Mouse (Mus musculus): ENCODE measurements at regions not wholly inside any gene's neighbourhood (a gene's known extent, or its start where the extent isn't known, plus 50 kb on each side); places are given as distances from the start of the nearest gene placed in this dataset.

DNA sequence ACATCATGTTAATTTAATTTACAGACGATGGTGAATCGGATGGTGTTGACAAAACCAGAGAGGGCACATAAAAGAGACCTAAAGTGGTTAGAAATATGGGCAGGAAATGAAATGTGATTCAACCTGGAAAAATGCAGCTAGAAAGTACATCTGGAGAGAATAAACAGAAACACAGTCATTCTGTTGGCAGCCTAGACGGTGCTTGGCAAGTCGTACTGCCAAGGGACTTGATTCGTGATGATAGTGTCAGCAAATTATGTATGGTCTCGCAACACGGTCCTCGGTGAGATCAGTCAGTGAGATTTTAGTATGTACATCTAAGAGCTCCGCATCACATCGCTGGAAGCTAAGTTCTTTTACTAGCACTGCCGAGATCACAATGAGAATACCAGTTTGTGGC is 338.3 kb upstream of the Pmfbp1 start:
- DNase-seq, result peak; percentile 92

DNA sequence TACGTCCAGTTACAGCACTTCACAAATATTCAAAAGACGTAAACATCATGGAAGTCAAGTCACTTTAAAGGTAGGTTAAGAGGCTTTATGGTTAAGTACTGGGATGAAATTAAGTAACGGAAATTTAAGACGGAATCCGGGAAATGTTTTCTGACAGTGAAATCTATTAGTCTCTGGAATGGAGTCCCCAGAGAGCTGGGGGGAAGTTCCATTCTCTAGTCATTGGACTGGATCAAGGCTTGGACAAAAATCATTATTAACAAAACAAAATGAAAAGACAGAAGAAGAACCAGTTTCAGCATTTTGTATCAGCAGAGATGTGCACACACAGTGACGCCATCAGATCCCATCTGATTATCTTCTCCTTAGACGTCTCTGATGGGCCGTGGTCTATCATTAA is 337.8 kb upstream of the Pmfbp1 start:
- no peak for DNase-seq

DNA sequence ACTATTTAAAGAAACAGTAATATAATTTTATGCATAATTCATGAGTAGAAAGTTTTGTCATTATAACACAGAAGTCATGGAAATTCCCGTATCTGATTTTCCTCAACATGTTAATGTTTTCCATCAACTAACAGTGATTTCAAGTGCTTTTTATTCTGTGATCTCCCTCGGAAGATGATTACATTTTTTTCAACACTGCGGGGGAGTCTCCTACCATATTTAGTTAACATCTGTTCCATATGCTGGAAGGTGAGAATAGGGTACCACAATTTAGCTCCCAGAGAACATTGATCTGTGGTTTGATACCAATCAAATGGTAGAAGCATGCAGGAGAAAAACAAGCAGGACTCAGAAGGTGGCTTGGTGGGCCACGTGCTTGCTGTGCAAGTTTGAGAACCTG is 321.1 kb upstream of the Pmfbp1 start:
- no peak for DNase-seq

DNA sequence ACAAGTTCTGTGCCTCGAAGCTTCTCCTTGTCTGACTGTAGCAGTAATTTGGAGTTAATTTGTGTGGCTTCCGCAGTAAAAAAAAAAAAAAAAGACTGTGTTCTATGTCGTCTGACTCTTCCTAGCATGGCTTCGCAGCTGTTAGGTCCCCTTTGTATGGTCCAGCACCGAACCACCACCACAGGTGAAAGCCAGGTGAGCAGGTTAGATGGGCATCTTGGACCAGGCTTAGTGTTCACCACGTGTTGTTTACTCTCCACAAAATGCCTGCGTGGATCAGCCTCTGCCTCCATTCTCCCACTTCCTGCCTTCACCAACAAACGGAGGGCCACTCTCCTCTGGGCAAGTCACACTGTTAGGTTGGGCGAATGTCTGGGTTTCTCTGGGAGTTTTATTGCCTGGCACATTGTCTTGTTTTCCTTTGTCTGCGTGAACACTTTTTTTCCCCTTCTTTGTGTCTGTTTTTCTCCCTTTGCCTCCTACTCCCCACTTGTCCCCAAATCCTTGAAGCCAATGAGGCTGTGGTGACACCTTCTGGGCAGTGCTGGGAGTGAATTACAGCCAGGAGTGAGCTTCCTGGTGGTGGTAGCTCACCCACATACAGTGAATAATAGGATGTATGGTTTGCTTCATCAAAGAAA is 308.1 kb upstream of the Pmfbp1 start:
- peak; percentile 90 for DNase-seq

DNA sequence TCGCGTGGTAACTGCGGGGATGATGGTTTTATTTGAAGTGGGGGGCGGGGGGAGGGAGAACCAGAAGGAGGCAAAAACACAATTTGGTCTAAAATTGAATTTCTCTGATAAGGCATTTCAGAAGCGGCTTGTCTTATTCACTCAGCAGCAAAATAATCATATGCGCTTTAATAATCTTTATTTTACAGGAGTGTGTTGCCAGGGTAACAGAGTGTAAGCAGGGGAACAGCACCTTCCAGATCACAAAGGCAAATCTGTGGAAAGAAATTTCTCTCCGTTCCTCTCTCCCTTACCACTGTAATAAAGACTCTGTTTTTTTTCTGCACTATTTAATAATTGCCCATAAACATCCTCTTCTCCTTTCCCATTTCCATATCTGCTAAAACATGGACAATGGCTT is 306.2 kb upstream of the Pmfbp1 start:
- no peak for DNase-seq

DNA sequence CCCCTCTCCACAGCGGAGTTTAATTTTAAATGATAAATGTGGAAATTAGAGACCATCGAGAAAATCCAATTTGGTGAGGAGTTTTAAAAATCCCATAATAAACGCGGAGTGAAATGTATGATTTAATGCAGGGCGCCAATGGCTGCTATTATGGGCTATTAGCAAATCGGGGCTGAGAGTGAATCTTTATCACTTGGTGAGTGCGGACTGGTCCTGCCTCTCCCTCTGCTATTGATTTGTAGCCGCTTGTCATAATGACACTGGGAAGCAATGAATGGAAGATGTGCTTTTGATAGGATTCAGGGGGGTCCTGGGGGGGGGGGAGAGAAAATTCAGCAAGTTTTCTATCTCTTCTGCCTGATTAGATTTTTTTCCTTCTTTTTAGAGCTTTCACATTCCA is 279.6 kb upstream of the Pmfbp1 start:
- DNase-seq, result no peak

DNA sequence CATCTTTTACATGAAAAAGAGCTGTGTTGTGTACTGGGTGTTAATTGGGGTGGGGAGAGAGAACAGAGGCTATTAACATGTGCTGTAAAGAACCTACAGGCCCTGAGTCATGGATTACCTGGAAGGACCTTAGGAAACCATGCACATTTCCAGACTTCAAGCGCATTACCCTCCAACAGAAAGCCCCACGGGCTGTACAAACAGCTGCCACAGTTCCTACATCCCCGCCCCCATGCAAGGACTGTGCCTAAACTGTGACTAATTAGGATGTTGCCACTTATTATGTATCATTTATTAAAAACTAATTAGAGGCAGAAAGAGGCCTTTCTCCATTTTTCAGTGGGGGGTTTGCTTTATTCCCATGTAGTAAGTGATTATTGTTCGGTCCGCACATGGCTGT is 277.5 kb upstream of the Pmfbp1 start:
- peak; percentile 22 for DNase-seq

DNA sequence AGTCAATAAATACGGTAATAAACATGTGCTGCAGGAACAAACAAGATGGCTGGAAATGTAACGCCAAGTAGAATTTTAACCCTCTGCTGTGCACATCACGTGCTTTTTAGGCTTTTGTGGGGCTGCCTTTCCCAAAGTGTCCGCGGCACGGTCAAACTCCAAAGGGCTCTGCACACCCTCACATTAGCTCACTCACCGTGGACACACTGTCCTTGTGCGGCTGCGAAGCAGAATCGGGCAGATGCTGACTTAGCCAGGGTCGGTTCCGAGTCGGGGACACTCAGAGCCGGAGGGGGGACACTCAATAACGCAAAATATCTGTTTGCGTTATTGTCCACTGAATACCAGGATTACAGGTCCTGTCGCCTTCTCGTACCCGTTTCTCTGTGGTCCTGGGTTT is 276.5 kb upstream of the Pmfbp1 start:
- DNase-seq, result peak; percentile 70

DNA sequence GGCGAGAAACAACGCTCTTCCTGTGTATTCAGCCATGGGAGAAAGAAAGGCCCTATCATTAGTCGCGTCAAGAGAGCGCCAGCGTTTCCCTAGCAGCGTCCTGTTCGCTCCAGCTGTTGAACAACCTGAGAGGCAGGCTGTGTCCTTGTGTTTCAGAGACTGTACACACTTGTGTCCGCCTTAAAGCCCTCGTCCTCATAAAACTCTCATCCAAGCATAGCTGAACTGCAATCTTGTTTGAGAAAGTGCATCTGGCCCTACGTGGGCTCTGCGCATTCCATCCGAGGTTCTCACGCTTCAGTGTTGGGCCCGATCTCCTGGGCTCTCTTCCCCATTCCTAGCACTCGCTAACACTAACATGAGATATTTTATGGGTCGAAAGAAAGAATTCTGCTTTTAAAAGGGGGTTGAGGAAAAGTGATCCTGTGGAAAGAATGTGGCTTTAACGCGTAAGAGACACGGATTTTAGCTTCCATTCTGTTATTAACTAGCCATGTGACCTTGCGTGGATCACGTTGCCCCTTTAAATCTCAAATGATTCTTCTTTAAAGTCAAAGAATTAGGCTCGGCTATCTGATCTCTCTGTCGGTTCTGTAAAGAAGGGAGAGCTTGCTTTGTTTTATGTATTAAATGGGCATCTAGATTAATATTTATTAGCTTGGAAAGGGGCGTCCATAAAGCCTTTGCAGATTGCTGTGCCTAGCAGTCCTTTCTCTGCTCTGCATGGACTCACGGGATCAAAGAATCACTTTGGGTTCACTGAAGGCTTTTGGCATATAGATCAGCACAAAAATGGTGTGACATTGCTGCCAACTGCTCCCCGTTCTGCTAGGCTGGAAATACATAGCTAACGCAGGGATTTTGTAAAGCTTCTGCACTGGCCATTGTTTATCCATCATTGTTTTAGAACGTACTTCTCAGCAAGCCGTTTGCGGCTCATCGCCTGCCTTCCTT is 261.3 kb upstream of the Pmfbp1 start:
- DNase-seq, result peak; percentile 59

DNA sequence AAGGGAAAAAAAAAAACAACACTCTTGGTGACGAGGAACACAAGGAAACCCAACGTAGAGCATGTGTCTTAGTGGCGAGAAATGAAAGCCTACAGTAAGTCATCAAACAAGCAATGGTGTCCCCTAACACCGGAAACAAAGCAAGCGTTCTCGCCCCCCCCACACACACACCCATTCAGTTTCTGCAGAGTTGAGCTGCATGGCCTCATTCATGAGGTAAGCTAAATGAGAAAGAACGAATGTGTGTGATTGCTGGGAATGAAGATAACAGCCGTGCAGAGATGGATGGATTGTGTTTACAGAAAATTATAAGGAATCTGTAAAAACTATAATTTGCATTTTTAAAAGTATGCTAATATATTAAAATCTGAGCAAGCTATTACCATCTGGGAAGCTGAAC is 248.3 kb upstream of the Pmfbp1 start:
- peak; percentile 13 for DNase-seq

DNA sequence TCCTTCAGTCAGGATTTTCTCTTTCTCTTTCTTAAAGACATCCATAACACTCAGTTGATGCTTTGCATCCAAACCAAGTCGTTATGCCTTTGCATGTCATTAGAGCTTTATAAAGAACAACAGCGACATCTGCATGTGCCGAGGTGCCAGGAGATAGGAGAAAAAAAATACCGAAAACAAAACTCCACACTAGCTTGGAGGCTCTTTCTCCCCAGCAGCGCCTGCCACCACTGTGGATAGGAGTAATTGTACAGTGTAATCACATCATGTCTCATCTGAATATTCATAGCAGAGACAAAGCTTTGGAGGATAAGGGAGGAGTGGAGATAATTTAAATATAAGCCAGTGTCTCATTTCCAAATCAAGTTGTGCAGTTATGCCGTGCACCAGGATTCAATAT is 246.0 kb upstream of the Pmfbp1 start:
- no peak for DNase-seq

DNA sequence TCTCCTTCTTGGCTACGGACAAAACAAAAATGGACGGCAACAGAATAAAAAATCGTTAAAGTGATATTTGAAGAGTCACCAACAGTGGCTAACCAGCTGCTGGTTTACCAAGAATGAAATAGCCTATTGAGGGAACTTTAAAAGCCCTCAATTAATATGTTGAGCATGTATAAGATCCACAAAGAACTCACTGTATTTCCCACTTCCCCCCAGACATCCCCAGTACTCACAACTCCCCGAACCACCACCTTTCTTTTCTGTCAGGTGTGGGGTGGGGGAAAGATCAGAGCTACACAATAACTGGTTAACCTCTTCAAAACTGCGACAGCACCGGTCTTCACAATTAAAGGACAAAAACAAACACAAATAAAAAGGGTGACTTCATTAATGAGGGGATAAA is 245.5 kb upstream of the Pmfbp1 start:
- peak; percentile 74 for DNase-seq

DNA sequence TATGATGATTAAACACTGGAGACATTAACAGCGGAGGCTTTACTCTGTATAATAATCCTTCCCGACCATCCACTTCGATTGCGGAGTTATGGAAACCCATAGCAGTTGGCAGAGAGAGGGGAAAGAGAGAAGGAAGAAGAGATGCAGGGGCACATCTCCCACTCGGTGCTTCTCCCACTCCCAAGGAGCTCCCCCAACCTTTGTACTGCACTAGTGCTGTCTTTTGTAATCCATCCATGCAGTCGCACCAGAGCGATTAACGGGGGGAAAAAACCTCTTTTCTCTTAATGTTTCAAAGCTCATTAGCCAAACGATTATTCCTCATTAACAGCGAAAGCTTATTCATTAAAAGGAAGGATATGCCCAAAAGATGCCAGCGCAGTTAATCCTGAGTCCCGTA is 244.6 kb upstream of the Pmfbp1 start:
- peak; percentile 64 for DNase-seq

DNA sequence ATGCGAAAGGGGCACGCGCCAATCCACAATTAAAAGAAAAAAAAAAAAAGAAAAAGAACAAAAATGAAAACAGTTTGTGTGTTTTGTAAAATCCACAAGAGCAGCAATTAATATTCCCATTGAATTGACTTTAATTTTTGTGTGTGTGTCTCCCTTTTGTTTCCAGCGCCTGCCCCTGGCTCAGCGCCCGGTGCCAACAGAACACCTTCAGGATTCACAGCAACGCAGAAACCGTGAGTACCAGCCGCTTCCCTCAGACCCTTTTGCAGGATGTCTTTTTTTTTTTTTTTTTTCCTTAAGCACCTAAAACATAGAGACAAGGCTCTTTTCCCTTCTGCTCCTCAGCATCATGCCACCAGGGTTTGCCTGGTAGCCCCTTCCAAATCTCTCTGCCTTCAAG is 244.1 kb upstream of the Pmfbp1 start:
- DNase-seq, result peak; percentile 27

DNA sequence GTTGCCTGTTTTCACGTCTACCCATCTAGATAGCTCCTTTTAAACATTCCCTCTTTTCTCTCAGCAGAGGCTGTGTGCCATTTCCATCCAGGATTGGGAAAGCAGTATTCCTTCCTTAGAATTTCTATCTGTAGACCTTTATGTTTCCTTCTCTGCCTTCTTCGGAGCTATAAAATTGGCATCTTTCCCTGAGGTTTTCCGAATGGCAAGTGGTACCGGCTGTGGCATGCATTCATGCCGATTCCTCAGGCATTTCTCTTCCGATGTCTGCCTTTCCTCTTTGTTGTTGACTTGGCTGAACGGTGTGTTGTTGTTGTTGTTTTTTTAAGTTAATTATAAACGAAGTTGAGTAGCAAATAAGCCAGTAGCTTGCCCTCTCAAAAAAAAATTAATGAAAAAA is 243.3 kb upstream of the Pmfbp1 start:
- peak; percentile 14 for DNase-seq

DNA sequence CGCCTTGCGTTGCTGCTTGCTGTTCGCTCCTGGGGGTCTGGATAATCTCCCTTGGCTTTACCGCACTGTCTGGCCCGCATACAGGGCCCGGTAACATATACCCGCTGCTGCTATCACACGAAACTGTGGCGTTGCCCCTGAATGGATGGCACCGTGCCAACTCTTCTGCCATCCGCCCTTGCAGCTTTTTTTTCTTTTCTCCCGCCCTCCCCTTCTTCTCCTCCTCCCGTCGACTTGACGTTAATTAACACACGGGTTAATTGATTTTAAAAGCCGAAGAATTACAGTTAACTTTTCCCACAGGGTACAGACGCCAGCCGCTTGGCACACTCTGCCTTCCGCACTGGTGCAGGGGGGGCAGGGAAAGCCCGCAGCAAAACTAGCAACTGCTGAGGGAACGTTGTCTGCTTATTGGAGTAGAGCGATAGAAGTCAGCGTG is 242.4 kb upstream of the Pmfbp1 start:
- DNase-seq, result peak; percentile 65

DNA sequence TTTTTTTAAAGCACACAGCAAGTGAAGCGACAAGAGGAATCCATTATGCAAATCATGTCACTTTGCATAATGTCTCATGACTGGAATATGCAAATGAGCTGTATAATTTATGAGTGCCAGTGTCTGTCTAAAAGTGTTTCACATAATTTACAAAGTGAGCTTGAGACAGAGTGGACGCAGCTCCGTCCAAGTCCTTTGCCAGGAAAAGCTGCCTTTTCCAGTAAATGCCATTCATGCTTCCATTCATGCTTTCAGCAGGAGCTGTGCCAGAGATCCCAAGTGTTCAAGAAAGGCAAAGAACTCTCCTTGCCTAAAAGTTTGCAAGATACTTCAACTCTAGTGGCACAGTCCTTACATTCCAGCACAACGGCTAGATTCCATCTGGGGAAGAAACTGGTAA is 241.4 kb upstream of the Pmfbp1 start:
- no peak for DNase-seq

DNA sequence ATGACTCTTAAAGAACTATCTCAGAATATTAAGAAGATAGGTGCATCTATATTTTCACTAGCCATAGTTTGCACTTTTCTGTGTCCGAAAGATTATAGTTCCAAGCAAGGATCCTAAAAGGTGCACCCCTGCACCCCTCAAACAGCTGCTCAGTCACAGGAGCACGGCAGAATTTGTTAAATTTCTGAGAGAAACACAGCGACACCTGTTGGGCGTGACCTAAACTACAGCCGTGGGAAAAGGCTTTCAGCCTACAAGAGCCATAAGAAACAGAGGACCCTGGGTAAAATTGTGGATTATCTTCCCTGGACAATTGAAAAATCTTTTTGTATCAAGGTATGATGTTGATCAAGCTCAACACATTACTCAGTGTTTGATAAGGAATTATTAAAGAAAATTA is 214.7 kb upstream of the Pmfbp1 start:
- no peak for DNase-seq

DNA sequence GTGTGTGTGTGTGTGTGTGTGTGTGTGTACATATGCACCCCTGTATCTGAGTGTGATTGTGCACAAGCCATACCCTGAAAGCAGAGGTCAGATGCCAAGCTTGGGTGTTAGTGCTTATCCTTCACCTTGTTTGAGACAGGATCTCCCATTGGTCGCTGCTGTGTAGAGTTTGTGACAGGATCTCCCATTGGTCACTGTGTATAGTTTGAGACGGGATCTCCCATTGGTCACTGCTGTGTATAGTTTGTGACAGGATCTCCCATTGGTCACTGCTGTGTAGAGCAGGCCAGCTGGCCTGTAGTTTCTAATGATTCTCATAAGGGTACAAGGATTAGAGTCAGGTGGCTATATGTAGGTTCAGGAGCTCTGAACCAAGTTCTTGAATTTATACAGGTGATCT is 213.3 kb upstream of the Pmfbp1 start:
- peak; percentile 68 for DNase-seq

DNA sequence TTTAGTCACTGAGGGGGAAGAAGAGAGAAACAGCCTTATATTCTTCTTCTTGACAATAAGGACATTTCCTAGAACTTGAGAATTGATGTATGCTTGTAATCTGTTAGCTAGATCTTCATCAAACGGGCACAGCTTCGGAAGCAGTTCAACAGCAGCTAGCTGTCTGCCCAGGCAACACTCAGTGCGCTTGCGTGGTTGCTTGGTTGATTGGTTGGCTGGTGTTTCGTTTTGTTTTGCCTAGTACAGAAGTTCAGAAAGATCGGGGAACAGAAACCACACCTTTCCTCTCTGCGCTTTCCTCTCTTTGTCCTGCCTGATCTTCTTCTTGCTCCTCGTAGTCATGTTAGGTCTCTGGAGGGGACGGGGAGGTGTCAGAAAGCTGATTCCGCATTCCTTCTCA is 212.2 kb upstream of the Pmfbp1 start:
- peak; percentile 39 for DNase-seq

DNA sequence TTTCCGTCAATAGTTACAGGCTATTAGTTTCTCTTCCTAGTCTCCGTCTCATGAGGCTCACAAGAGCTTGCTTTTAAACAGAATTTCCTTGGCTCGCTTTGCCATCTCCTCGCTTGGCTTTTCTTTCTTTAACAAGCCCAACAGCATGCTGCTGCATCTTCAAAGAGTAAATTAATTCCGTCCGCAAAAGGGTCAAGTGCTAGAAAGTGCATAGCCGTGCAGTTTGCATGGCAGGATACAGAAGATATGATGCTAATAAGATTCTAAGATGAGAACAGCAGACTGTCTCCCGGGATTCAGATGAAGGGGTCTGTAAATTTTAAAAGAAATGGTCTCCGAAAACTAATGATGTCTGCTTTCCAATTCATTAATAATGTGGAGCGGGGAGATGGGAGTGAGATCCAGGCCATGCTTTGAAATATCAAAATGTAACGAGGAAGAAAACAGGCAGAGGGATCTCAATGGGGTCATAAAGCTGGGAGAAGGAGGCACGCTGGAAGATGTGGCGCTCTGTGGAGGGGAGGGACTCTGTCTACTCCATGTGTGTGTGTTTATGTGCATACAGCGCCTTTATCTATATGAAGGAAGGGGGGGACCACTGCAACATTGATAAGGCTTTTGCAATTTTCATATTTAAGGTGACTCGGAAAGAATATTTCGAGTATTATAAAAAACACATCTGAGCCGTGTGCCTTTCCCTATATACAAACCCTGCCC is 183.0 kb upstream of the Pmfbp1 start:
- DNase-seq, result peak; percentile 52

DNA sequence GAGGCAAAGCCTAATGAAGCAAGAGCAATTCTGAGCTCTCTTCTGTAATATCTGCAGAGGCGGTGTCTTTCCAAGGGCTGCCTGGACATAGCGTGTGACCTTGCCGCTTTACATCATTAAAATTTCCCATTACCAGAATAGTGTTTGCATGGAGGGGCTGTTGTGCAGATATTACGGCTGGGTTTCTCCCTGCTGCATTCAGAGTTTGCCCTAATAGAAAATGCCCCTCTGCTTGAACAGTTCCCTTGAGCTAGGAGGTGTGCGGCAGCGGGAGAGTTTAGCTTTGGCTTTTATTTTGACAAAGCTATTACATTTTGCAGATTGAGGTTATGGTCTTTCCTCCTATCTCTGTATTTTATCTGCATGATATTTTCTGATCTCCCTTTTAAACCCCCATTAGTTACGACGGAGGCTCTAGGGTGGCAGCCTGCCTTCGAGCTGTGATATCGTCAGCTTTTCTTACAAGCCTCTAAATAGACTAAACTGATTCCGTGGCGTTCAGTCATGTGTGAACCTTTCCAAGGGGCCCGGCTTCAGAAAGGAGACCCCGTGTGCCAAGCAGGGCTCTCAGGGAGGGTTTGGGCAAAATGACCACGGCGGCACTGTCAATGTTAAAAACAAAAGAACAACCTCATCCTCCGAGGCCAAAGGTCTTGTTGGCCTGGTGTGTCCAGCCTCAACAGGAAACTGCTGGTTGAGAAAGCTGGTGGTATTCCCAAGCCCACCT is 182.2 kb upstream of the Pmfbp1 start:
- peak; percentile 44 for DNase-seq

DNA sequence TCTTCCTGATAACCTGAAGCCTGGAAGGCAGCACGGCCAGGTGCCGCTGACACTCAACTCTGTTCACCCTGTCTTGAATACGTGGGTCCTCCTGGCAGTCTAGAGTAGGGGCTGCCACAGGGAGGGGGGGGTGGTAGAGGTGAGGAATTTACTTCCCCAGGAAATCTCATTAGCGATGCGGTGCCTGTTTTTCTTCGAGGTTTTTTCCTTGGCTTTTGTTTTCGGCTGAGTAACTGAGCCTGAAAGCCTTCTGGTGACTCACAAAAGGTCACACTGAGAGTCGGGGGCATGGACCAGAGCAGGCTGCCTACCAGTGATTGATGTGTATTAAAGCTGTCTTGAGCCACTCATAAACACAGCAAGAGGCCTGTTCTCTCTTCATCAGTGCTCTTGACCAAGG is 181.1 kb upstream of the Pmfbp1 start:
- peak; percentile 71 for DNase-seq
